12 mouse cellular contexts compared by ENCODE assay signal in genomic region chr9:110051184-110051583, GRCm38 (mm10).
DNase-seq lines count a peak whose midpoint lies in the region; ATAC-seq and TF ChIP-seq lines count a peak whose summit lies in the region.
"Had no signal": no experiment of that assay in that cellular context is flagged by ENCODE, and none has a peak within 500 bp of the region (broad histone marks: within the 10 kb centered on the region; RNA-seq: fewer than 3 reads in every experiment).

No protein-coding gene starts in this region.

- no peaks in the 10 kb centered on the region for H3K9me3 ChIP-seq in forebrain, embryonic 13.5 days (replicated peaks)
- H3K9me3 ChIP-seq in forebrain, embryonic 11.5 days (ENCODE audit: control insufficient read depth, low read length), result no peaks in the 10 kb centered on the region
- no peaks in the 10 kb centered on the region for H3K9me3 ChIP-seq in hindbrain, postnatal 0 days (ENCODE audit: low read length)
- H3K9me3 ChIP-seq: lung, embryonic 15.5 days had no signal

- H3K4me2 ChIP-seq in forebrain, embryonic 13.5 days, result peak overlapping the region; percentile 22; the same call in 1 of the 2 replicates
- no peak overlapping the region for H3K4me2 ChIP-seq in forebrain, embryonic 11.5 days (ENCODE audit: low read depth, low read length, severe bottlenecking)
- peak overlapping the region; percentile 56; the same call in 1 of the 2 replicates for H3K4me2 ChIP-seq in hindbrain, postnatal 0 days (ENCODE audit: low read depth, low read length)
- H3K4me2 ChIP-seq: lung, embryonic 15.5 days had no signal

- H3K36me3 ChIP-seq in forebrain, embryonic 13.5 days (ENCODE audit: poor library complexity, severe bottlenecking), result no peaks in the 10 kb centered on the region
- H3K36me3 ChIP-seq in forebrain, embryonic 11.5 days (ENCODE audit: control insufficient read depth, insufficient read depth, low read length), result no peaks in the 10 kb centered on the region
- no peaks in the 10 kb centered on the region for H3K36me3 ChIP-seq in hindbrain, postnatal 0 days (ENCODE audit: insufficient read depth, low read length)
- H3K36me3 ChIP-seq: lung, embryonic 15.5 days had no signal

- DNase-seq in forebrain, embryonic 11.5 days (ENCODE audit: low spot score), result no peak
- DNase-seq in right cerebral cortex, postnatal 25 days, result peak; percentile 14
- DNase-seq in right cerebral cortex, adult 2 months (ENCODE audit: low spot score in 2 of 2), result no peak
- no peak for DNase-seq in hindbrain, postnatal 0 days (ENCODE audit: low spot score)
- DNase-seq in left cerebral cortex, postnatal 10 days (ENCODE audit: extremely low spot score in 1 of 2, low spot score in 2 of 2), result no peak
- no peak for DNase-seq in testis, postnatal 10 days (ENCODE audit: low spot score)
- DNase-seq: adrenal gland, postnatal 25 days; heart, postnatal 36 days; kidney, adult 2 months had no signal

- no peak for ATAC-seq in forebrain, embryonic 13.5 days
- ATAC-seq in forebrain, embryonic 11.5 days (replicated peaks; ENCODE audit: low FRiP score), result no peak
- no peak for ATAC-seq in hindbrain, postnatal 0 days

- H3K9ac ChIP-seq in forebrain, embryonic 13.5 days, result no peak overlapping the region
- H3K9ac ChIP-seq in forebrain, embryonic 11.5 days (ENCODE audit: low read length), result no peak overlapping the region
- H3K9ac ChIP-seq in hindbrain, postnatal 0 days (replicated peaks; ENCODE audit: low read length), result no peak overlapping the region; the same call in 1 of the 2 replicates
- H3K9ac ChIP-seq: lung, embryonic 15.5 days had no signal

- peaks cover 61% of the 10 kb centered on the region for H3K4me1 ChIP-seq in forebrain, embryonic 13.5 days
- H3K4me1 ChIP-seq in forebrain, embryonic 11.5 days (replicated peaks; ENCODE audit: control insufficient read depth, insufficient read depth, low read length), result peaks cover 21% of the 10 kb centered on the region; the same call in 1 of the 2 replicates
- H3K4me1 ChIP-seq in hindbrain, postnatal 0 days (ENCODE audit: insufficient read depth, low read length), result peaks cover 16% of the 10 kb centered on the region
- H3K4me1 ChIP-seq in olfactory bulb, adult 2 months (ENCODE audit: control insufficient read depth, insufficient read depth, low read length), result peaks cover 7% of the 10 kb centered on the region

- TF ChIP-seq CTCF in hindbrain, postnatal 0 days (IDR thresholded peaks at IDR 0.05; ENCODE audit: low read depth), result no peak
- no peak for TF ChIP-seq CTCF in olfactory bulb, adult 2 months (IDR thresholded peaks at IDR 0.05; ENCODE audit: insufficient read depth, low read depth, low read length)

- intact Hi-C loops in left cerebral cortex, postnatal 10 days (cut with DNase I), result loop anchor here (5.0 kb wide), 1 partner anchor 44 kb away; no protein-coding TSS in a partner anchor

- H3K4me3 ChIP-seq in forebrain, embryonic 13.5 days, result no peak overlapping the region
- H3K4me3 ChIP-seq in forebrain, embryonic 11.5 days (ENCODE audit: low read depth, low read length), result no peak overlapping the region
- no peak overlapping the region; the same call in 1 of the 2 replicates for H3K4me3 ChIP-seq in hindbrain, postnatal 0 days (ENCODE audit: low read length)
- no peak overlapping the region for H3K4me3 ChIP-seq in olfactory bulb, adult 2 months (ENCODE audit: insufficient read depth, low read depth, low read length)
- H3K4me3 ChIP-seq: lung, embryonic 15.5 days had no signal

- no peak for TF ChIP-seq POLR2A in olfactory bulb, adult 2 months (IDR thresholded peaks at IDR 0.05; ENCODE audit: insufficient read depth, low read depth, low read length)

- H3K27ac ChIP-seq in forebrain, embryonic 13.5 days, result no peak overlapping the region
- no peak overlapping the region for H3K27ac ChIP-seq in forebrain, embryonic 11.5 days (ENCODE audit: low read depth, low read length)
- peak overlapping the region; percentile 21; the same call in 1 of the 2 replicates for H3K27ac ChIP-seq in hindbrain, postnatal 0 days
- H3K27ac ChIP-seq in olfactory bulb, adult 2 months (ENCODE audit: insufficient read depth, low read depth, low read length), result peak overlapping the region; percentile 30
- H3K27ac ChIP-seq: lung, embryonic 15.5 days had no signal

- H3K27me3 ChIP-seq in forebrain, embryonic 13.5 days, result no peaks in the 10 kb centered on the region
- H3K27me3 ChIP-seq in forebrain, embryonic 11.5 days (ENCODE audit: control insufficient read depth, insufficient read depth, low read length), result no peaks in the 10 kb centered on the region
- no peaks in the 10 kb centered on the region for H3K27me3 ChIP-seq in hindbrain, postnatal 0 days (ENCODE audit: insufficient read depth, low read length)
- H3K27me3 ChIP-seq: lung, embryonic 15.5 days had no signal

Comparison
In these comparisons a context has a peak if more than half of its experiments do, and no peak if none do; other contexts are left out.
1. H3K27ac ChIP-seq: peak in hindbrain, postnatal 0 days (single experiment) and olfactory bulb, adult 2 months (single experiment); none in forebrain, embryonic 13.5 days (single experiment) and forebrain, embryonic 11.5 days (single experiment).